Mouse (Mus musculus) cerebellum, postnatal 25 days (tissue): Measurements from ENCODE around the gene Tbk1.

Experiments
- DNase-seq, 2 experiments: peaks; one replicate each; pipeline ENCODE4 v3.0.0; 2021; ENCODE audit warnings: mixed read lengths in 2 of 2

The Tbk1 gene

GRCm38 (mm10) chr10:121585791-121586642, 570 bp downstream of the Tbk1 start:
- DNase-seq: no peak

DNA sequence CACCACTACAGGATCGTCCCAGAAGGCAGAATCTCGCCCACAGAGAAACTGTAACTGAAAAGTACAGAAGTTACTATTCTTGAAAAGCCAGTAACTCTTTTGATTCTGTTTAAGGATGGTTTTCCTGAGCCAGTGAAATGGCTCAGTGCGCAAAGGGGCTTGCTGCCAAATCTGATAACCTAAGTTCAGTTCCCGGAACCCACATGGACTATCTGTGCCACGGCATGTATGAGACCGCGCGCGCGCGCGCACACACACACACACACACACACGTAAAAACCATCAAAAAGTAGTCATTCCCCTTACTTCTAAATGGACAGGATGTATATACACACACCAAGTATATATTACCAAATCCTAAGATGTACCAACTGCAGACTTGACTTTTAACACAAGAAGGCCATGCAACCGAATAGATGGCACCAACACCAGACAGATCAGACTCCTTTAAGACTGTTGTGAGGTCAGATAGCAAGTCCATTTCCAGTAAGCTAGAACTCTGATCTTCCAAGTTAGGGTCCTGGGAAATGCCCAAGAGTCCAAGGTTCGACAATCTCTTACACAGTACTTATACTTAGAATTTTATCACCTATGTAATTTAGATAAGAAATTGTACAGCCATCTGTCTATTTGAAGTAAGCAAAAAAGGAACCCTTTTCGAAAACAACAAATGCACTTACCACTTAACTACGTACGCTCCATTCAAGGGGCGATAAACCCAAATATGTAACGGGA, 1.4 kb downstream of the Tbk1 start:
- no peak for DNase-seq

DNA sequence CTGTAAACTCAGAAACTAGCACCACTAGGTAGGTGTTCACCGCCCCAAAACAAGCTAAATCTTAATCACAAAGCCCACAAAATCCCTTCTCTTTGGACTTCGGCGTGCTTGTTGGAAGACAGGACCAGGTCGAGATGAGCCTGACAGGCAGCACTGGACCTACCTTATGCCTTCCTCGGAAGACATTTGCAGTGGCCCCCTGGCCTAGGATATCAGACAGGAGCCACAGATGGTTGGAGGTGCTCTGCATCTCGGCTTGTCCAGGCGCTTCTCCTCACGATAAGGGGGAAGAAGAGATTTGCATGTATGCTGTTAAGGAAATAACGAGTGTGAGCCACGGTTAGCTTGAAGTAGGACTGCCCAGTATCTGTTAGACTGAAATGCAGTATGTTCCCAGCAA, 2.6 kb downstream of the Tbk1 start:
- no peak for DNase-seq

DNA sequence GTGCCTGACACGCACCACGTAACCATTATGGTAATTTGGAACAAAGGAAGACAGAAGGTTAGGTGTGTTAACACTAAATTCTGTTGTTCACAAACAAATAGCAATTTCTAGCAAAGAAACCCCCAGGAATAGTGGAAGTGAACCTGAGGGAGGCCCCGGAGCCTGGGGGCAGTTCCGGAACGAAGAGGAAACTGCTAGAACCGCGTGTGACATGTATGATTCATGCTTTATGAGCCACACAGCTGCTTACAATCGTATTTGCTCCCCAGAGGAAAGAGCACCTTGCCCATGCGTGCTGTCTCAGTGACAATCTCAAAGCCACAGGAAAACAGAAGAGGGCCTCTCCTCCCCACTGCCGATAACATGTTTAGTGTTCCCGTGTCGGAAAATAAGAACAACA, 3.6 kb downstream of the Tbk1 start:
- DNase-seq: no peak

DNA sequence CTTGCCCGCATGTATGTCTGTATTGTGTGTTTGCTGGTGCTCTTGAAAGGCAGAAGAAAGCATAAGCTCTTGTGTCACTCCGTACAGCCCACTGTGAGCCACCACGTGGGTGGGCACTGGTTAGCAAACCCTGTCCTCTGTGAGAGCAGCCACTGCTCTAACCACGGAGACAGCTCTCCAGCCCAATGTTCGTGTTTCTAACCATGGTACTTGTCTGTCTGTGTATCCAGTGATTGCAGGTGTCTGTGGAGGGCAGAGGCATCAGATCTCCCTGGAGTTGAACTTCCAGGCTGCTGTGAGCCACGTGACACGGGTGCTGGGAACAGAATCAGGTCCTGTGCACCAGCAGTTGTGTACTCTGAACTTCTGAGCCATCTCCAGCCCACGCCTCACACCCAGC, 4.3 kb downstream of the Tbk1 start:
- no peak for DNase-seq

DNA sequence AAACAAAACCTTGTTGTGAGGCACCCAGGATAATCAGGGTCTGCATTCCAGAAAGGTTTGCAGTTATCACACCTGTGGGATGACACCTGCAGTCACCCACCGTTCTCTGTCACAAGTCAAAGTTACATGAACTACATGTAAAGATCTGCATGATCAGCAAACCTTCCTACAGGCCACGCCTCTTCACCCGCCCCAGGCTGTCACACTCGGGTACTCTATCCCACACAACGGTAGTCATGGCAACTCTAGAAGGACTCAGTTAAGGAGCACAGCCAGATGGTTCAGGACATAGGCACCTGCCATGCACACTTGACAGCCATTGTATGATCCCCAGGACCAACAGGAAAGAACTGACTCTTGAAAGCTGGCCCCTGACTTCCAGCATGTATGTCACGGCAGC, 5.2 kb downstream of the Tbk1 start:
- no peak for DNase-seq

- DNase-seq: no peak
These were observed 6.2 kb downstream of the Tbk1 start for GRCm38 (mm10) chr10:121580381-121580780.

DNA sequence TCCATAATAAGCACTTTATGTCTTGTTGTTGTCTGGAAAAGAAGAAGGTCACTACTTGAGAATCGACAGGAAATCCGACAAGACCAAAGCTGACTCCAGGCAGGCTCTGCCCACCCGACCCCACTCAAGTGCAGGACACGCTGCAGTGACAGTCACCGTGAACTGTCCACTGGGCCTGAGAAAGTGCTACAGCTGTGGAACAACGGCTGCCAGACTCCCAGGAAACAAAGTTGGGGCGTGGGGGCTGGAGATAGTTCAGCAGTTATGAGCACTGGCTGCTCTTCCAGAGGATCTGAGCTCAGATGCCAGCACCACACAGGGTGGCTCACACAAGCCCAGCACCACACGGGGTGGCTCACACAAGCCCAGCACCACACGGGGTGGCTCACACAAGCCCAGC, 10.2 kb downstream of the Tbk1 start:
- no peak for DNase-seq

GRCm38 (mm10) chr10:121571511-121572147, 15.0 kb downstream of the Tbk1 start:
- no peak for DNase-seq

DNA sequence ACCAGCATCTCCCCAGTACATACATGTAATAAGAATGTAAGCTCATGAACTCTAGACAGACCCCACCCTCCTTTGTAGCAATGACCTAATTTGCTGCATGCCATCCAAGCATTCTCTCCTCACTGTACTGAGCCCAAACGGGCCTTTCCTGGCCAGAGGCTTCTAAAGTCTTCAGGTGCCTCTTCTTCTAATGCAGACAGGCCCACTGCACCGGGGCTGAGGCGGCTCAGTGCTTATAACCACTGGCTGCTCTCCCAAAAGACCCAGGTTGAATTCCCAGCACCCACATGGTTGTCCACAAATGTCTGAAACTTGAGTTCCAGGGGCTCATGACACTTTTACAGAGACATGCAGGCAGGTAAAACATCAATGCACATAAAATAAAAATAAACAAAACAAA, 15.6 kb downstream of the Tbk1 start:
- no peak for DNase-seq

DNA sequence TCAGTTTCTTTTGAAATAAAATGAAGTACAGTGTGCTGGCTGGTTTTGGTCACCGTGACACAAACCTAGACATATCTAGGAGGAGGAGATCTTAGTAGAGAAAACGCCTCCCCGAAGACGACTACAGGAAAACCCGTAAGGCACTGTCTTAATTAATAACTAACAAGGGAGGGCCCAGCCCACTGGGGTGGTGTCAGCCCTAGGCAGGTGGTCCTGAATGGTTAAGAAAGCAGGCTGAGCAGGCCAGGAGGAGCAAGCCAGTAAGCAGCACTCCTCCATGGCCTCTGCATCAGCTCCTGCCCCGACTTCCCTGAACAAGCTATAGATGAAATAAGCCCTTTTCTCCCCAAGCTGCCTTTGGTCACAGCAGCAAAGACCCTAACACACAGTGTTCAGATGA, 16.8 kb downstream of the Tbk1 start:
- no peak for DNase-seq

DNA sequence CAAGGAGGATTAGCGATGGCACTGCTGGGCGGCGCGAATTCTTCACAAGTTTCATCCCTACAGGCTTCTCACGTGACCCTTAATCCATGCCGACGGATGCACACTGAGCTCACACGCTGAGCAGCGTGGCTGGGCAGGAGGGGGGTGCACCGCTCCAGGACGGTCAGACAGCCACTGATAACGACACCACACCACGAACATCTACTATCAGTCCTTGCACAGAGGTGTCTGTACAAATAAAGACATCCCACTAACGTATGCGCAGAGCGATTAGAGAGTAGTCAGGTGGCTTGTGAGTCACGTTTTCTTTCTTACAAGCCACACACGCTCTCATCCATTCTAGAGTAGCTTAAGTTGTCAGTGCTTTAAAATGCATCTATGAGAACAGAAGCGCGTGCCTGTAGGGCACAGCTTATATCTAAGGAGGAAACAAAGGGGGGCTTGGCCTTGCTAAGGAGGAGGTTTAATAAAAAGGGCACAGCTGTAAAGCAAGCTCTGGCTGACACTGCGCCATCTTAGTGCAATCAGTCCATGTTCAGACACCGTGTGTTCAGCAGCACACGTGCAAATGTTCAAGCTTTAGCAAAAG, 17.5 kb downstream of the Tbk1 start:
- DNase-seq: no peak

GRCm38 (mm10) chr10:121568534-121568933, 18.1 kb downstream of the Tbk1 start:
- DNase-seq: no peak

DNA sequence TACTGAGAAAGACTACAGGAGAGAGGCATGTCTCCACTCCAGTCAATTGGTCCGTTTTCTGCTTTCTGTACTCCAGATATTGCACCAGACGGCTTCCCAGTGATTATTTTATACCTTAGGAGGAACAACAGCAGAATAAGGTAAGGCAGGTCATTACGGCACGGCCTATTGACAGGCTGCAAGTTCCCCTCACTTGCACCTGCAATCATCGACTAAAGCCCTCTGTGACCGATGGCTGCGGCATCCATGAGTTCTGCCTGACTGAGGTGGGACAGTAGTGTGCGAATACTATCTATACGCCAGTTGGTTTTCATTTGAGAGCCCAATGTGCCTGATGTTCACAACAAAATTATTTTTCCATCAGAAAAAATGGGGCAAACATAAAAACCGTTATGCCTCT, 18.6 kb downstream of the Tbk1 start:
- DNase-seq: no peak

DNA sequence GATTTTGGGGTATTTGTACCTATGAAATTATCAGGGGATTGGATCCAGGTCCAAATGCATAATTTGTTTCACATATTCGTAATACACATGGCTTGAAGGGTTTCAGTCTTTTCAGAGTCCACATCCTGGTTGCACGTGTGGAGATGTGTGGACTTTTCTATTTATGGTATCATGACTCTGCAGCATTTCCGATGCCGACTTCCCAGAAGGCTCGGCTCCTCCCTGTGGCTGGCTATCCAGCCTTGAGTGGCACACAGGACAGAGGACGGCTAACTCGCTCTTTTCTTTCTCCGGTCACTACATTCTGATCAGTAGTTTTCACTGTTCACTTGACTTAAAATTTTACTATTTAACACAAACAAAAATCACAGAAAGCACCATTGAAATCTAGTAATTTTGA, 22.1 kb downstream of the Tbk1 start:
- no peak for DNase-seq

GRCm38 (mm10) chr10:121558231-121558630, 28.4 kb downstream of the Tbk1 start:
- DNase-seq: no peak

- no peak for DNase-seq
These were observed 30.3 kb downstream of the Tbk1 start for GRCm38 (mm10) chr10:121556263-121556662.

DNA sequence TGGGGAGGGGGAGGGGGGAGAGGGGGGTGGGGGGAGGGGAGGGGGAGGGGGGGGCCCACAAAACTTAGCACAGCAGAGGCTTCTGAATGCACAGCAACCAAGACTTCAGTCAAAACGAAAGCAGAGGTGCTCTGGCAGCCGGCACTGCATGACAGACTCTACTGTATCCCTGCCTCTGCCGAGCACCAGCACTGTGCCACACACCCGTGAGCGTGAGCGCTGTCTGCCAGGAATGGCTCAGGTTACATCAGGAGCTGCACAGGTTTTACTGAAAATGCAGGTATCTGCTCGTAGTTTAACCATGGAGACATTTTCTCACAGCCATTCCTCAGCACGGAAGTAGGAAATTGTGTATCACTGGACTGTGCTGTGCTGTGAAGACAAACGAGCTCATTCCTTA, 36.3 kb downstream of the Tbk1 start:
- no peak for DNase-seq

- DNase-seq: no peak
These were observed 36.9 kb downstream of the Tbk1 start for GRCm38 (mm10) chr10:121549670-121550069.

- no peak for DNase-seq
These were observed 39.4 kb downstream of the Tbk1 start for GRCm38 (mm10) chr10:121547162-121547561.

DNA sequence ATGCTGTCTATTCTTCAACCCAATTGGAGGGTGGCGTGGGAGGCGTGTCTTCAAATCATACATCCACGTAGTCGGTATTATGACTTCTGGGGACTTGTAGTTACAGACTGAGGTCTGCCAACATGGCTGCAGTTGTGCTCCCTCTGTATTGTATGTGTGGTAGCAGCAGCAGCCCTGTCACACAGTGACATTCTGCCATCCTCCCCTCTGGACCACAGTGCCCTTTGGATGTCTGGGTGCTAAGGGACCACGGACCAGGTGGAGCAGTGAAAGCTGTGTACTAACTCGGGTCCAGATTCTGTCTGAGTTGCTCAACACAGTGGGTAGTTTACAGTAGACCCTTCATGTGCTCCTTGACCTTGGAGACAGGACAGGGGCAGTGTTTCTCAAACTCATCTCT, 43.0 kb downstream of the Tbk1 start:
- DNase-seq: no peak

DNA sequence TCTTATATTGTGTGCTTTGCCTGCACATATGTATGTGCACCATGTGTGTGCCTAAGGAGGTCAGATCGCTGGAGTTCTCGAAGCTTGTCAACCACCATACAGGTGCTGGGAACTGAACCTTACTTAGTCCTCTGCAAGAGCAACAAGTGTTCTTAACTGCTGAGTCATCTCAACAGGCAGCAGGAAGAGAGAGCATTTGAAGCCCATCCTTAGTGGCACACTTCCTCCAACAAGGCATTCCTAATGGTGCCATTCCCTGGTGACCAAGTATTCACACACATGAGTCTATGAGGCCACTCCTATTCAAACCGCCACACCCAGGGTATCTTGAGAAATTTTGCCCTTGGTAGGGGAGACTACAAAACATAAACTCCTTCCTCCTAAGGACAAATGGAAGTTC, 44.4 kb downstream of the Tbk1 start:
- no peak for DNase-seq

GRCm38 (mm10) chr10:121534995-121535394, 51.6 kb downstream of the Tbk1 start:
- DNase-seq: no peak
